Mouse (Mus musculus) CD4-positive naive resting alpha-beta T cell, adult 57 days (primary cell): ENCODE measurements around the gene Mab21l1. TPM values are rescaled to one million over a fixed set of nuclear protein-coding genes. Genes with fewer than 3 reads are reported as not detected.

ENCODE experiments used
- total RNA-seq: library from RNA; stranded (reverse); gene quantifications from one replicate; pipeline ENCODE4 v1.2.4, GENCODE M21; 2023

Gene Mab21l1
- not detected for total RNA-seq

GRCm38 (mm10) chr3:55782056-55782687 is at the start of gene Mab21l1:
TSS of gene Mab21l1 (plus strand) at chr3:55782510.

